Mouse (Mus musculus) ES-Bruce4 (cell line): ENCODE measurements around the gene P3h3.

ENCODE experiments used
- CTCF ChIP-seq: IDR thresholded peaks from one replicate; pipeline ENCODE4 v1.8.1; 2011; ENCODE audit warnings: low read depth, low read length
- EP300 ChIP-seq: IDR thresholded peaks from 2 replicates; pipeline ENCODE4 v1.6.1; 2011; ENCODE audit warnings: low read depth, low read length; ENCODE audit not compliant: insufficient read depth
- POLR2A ChIP-seq: IDR thresholded peaks from one replicate; pipeline ENCODE4 v1.8.1; 2011; ENCODE audit warnings: low read length; ENCODE audit not compliant: insufficient read depth

- TF ChIP-seq CTCF (no peak), POLR2A (no peak), EP300 (no peak)
Observed at GRCm38 (mm10) chr6:124888555-124889125, 31.1 kb upstream of the P3h3 start.
